Mouse (Mus musculus) midbrain, embryonic 16.5 days (tissue): ENCODE results near the gene Mrps23. TPM values are rescaled to one million over a fixed set of nuclear protein-coding genes. Genes with fewer than 3 reads are reported as not detected.

ENCODE experiments used
- ATAC-seq: fragments of 200-750 bp; cut with Nextera tagmentation; 2 replicates; pipeline ENCODE4 v1.8.0; 2017; ENCODE audit warnings: moderate TSS enrichment
- H3K27ac ChIP-seq: fragments of 300-500 bp; sonication (generic); 2 replicates; pipeline ENCODE4 v1.5.1; 2014; ENCODE audit warnings: mild to moderate bottlenecking, low read length, mixed read lengths
- H3K27me3 ChIP-seq: fragments of 300-500 bp; sonication (generic); 2 replicates; pipeline ENCODE4 v1.6.1; 2014; ENCODE audit warnings: low read depth, low read length, mixed read lengths; ENCODE audit not compliant: control insufficient read depth, insufficient read depth
- H3K36me3 ChIP-seq: fragments of 300-500 bp; sonication (generic); 2 replicates; pipeline ENCODE4 v1.6.1; 2014; ENCODE audit warnings: mild to moderate bottlenecking, low read length, moderate library complexity, mixed read lengths; ENCODE audit not compliant: control insufficient read depth, insufficient read depth
- H3K4me1 ChIP-seq: fragments of 300-500 bp; sonication (generic); 2 replicates; pipeline ENCODE4 v1.6.1; 2014; ENCODE audit warnings: mild to moderate bottlenecking, low read length, mixed read lengths; ENCODE audit not compliant: control insufficient read depth, insufficient read depth
- H3K4me2 ChIP-seq: fragments of 300-500 bp; sonication (generic); 2 replicates; pipeline ENCODE4 v1.6.1; 2014; ENCODE audit warnings: mild to moderate bottlenecking, low read length, mixed read lengths
- H3K4me3 ChIP-seq: fragments of 300-500 bp; sonication (generic); 2 replicates; pipeline ENCODE4 v1.5.1; 2014; ENCODE audit warnings: low read depth, mild to moderate bottlenecking, low read length, moderate library complexity, mixed read lengths
- H3K9ac ChIP-seq: fragments of 300-500 bp; sonication (generic); 2 replicates; pipeline ENCODE4 v1.6.1; 2014; ENCODE audit warnings: low read depth, low read length, mixed read lengths
- H3K9me3 ChIP-seq: fragments of 300-500 bp; sonication (generic); replicated peaks from 2 replicates; pipeline ENCODE4 v1.6.1; 2014; ENCODE audit warnings: mild to moderate bottlenecking, low read length, mixed read lengths; ENCODE audit not compliant: control insufficient read depth, poor library complexity, severe bottlenecking
- WGBS: fragments of 180-500 bp; shearing (Covaris S2); extraction: QIAGEN DNeasy Blood & Tissue Kit; methylation state at CpG from one replicate; pipeline ENCODE4 v1.1.7; 2014; 5-methylcytosine and 5-hydroxymethylcytosine counted together
- polyA plus RNA-seq: library from polyadenylated mRNA; unstranded; fragments of >200 nt; fragmentation: Nextera tagmentation; extraction: Ambion mirVana; gene quantifications from 2 replicates; pipeline ENCODE4 v1.2.1, GENCODE M21; 2015

Gene Mrps23
- polyA plus RNA-seq, 1 experiment from 2014 or later = 65.4 TPM

GRCm38 (mm10) chr11:88213757-88214156 lies 9.6 kb downstream of the Mrps23 start:
- Histone ChIP-seq H3K9me3 (no peaks in the 10 kb centered on the region), H3K36me3 (peaks cover 15% of the 10 kb centered on the region), H3K4me1 (peaks cover 9% of the 10 kb centered on the region), H3K4me3 (no peak overlapping the region), H3K4me2 (no peak overlapping the region), H3K27ac (no peak overlapping the region), H3K27me3 (no peaks in the 10 kb centered on the region), H3K9ac (no peak overlapping the region)
- 51% methylated on average over 6 of the region's 6 CpGs for WGBS
- ATAC-seq = no peak

GRCm38 (mm10) chr11:88214881-88215831 lies 11.0 kb downstream of the Mrps23 start:
- 53% methylated on average over 21 of the region's 21 CpGs for WGBS
- ATAC-seq = peak; percentile 69
- Histone ChIP-seq H3K27me3 (no peaks in the 10 kb centered on the region), H3K27ac (peak overlapping the region; percentile 14), H3K36me3 (peaks cover 15% of the 10 kb centered on the region), H3K4me3 (no peak overlapping the region), H3K4me2 (peak overlapping the region; percentile 47), H3K9me3 (no peaks in the 10 kb centered on the region), H3K4me1 (peaks cover 9% of the 10 kb centered on the region), H3K9ac (no peak overlapping the region)

GRCm38 (mm10) chr11:88216231-88216685 lies 12.1 kb downstream of the Mrps23 start:
- 5% methylated on average over 10 of the region's 10 CpGs for WGBS
- Histone ChIP-seq H3K9ac (peak overlapping the region; percentile 5; the same call in 1 of the 2 replicates), H3K36me3 (peaks cover 5% of the 10 kb centered on the region), H3K9me3 (no peaks in the 10 kb centered on the region), H3K27ac (peak overlapping the region; percentile 8; the same call in 1 of the 2 replicates), H3K4me2 (peak overlapping the region; percentile 47), H3K4me3 (peak overlapping the region; percentile 5; the same call in 1 of the 2 replicates), H3K27me3 (no peaks in the 10 kb centered on the region), H3K4me1 (peaks cover 9% of the 10 kb centered on the region)
- peak; percentile 43; the same call in 1 of the 2 replicates for ATAC-seq

GRCm38 (mm10) chr11:88218155-88218554 lies 14.0 kb downstream of the Mrps23 start:
- no peaks in the 10 kb centered on the region for H3K27me3 ChIP-seq
- H3K4me1 ChIP-seq = peaks cover 9% of the 10 kb centered on the region
- 91% methylated on average over 6 of the region's 6 CpGs for WGBS
- no peak overlapping the region for H3K4me2 ChIP-seq
- no peak overlapping the region for H3K27ac ChIP-seq
- no peak for ATAC-seq
- H3K9me3 ChIP-seq = no peaks in the 10 kb centered on the region
- H3K36me3 ChIP-seq = no peaks in the 10 kb centered on the region
- H3K9ac ChIP-seq = no peak overlapping the region
- H3K4me3 ChIP-seq = no peak overlapping the region

GRCm38 (mm10) chr11:88218586-88218985 lies 14.4 kb downstream of the Mrps23 start:
- peaks cover 9% of the 10 kb centered on the region for H3K4me1 ChIP-seq
- H3K27me3 ChIP-seq = no peaks in the 10 kb centered on the region
- H3K27ac ChIP-seq = no peak overlapping the region
- no peaks in the 10 kb centered on the region for H3K36me3 ChIP-seq
- ATAC-seq = no peak
- no peaks in the 10 kb centered on the region for H3K9me3 ChIP-seq
- no peak overlapping the region for H3K9ac ChIP-seq
- no peak overlapping the region for H3K4me3 ChIP-seq
- no peak overlapping the region for H3K4me2 ChIP-seq
- 69% methylated on average over 7 of the region's 7 CpGs for WGBS

- Histone ChIP-seq H3K9me3 (no peaks in the 10 kb centered on the region), H3K36me3 (no peaks in the 10 kb centered on the region), H3K4me2 (no peak overlapping the region), H3K27me3 (no peaks in the 10 kb centered on the region), H3K4me1 (no peaks in the 10 kb centered on the region), H3K9ac (no peak overlapping the region), H3K4me3 (no peak overlapping the region), H3K27ac (no peak overlapping the region)
- no peak for ATAC-seq
- whole genome bisulfite sequencing = 82% methylated on average over 15 of the region's 15 CpGs
Observed at GRCm38 (mm10) chr11:88221929-88222475, 17.8 kb downstream of the Mrps23 start.

- H3K9me3 ChIP-seq = no peaks in the 10 kb centered on the region
- H3K4me3 ChIP-seq = no peak overlapping the region
- no peak overlapping the region for H3K9ac ChIP-seq
- H3K27ac ChIP-seq = no peak overlapping the region
- no peaks in the 10 kb centered on the region for H3K36me3 ChIP-seq
- 89% methylated on average over 17 of the region's 17 CpGs for WGBS
- no peaks in the 10 kb centered on the region for H3K27me3 ChIP-seq
- no peak overlapping the region for H3K4me2 ChIP-seq
- H3K4me1 ChIP-seq = no peaks in the 10 kb centered on the region
- no peak for ATAC-seq
Observed at GRCm38 (mm10) chr11:88227001-88227957, 23.1 kb downstream of the Mrps23 start.

GRCm38 (mm10) chr11:88231213-88231790 lies 27.1 kb downstream of the Mrps23 start:
- 74% methylated on average over 4 of the region's 4 CpGs for WGBS
- H3K36me3 ChIP-seq = no peaks in the 10 kb centered on the region
- H3K4me3 ChIP-seq = no peak overlapping the region
- no peak overlapping the region for H3K9ac ChIP-seq
- H3K4me1 ChIP-seq = peaks cover 20% of the 10 kb centered on the region
- no peak overlapping the region for H3K27ac ChIP-seq
- no peaks in the 10 kb centered on the region for H3K27me3 ChIP-seq
- no peaks in the 10 kb centered on the region for H3K9me3 ChIP-seq
- no peak for ATAC-seq
- no peak overlapping the region for H3K4me2 ChIP-seq
